Mouse (Mus musculus) liver, postnatal 0 days (tissue): ENCODE data around the gene Smyd2. TPM values are rescaled to one million over a fixed set of nuclear protein-coding genes. Genes with fewer than 3 reads are reported as not detected.

Experiments used
- ATAC-seq: fragments of 200-750 bp; cut with Nextera tagmentation; 2 replicates; pipeline ENCODE4 v1.8.0; 2017; ENCODE audit warnings: mild to moderate bottlenecking, moderate library complexity
- DNase-seq: peaks from one replicate; pipeline ENCODE4 v3.0.0-alpha.2; 2016
- H3K27ac ChIP-seq: fragments of 300-500 bp; sonication (generic); 2 replicates; pipeline ENCODE4 v1.5.1; 2014; ENCODE audit warnings: antibody characterized with exemption, moderate library complexity, mild to moderate bottlenecking, low read depth
- H3K27me3 ChIP-seq: fragments of 300-500 bp; sonication (generic); 2 replicates; pipeline ENCODE4 v1.6.1; 2014; ENCODE audit warnings: low read length, control low read depth, mixed read lengths; ENCODE audit not compliant: insufficient read depth
- H3K36me3 ChIP-seq: fragments of 300-500 bp; sonication (generic); replicated peaks from 2 replicates; pipeline ENCODE4 v1.6.1; 2014; ENCODE audit warnings: mild to moderate bottlenecking, control low read depth, low read length, moderate library complexity, mixed read lengths; ENCODE audit not compliant: insufficient read depth
- H3K4me1 ChIP-seq: fragments of 300-500 bp; sonication (generic); 2 replicates; pipeline ENCODE4 v1.6.1; 2014; ENCODE audit warnings: antibody characterized with exemption, mild to moderate bottlenecking, control low read depth; ENCODE audit not compliant: insufficient read depth
- H3K4me2 ChIP-seq: fragments of 300-500 bp; sonication (generic); 2 replicates; pipeline ENCODE4 v1.6.1; 2014; ENCODE audit warnings: low read depth, mild to moderate bottlenecking, low read length, moderate library complexity, mixed read lengths
- H3K4me3 ChIP-seq: fragments of 300-500 bp; sonication (generic); 2 replicates; pipeline ENCODE4 v1.5.1; 2014; ENCODE audit warnings: low read depth, low read length
- H3K9ac ChIP-seq: fragments of 300-500 bp; sonication (generic); replicated peaks from 2 replicates; pipeline ENCODE4 v1.6.1; 2014; ENCODE audit warnings: mild to moderate bottlenecking, moderate library complexity
- H3K9me3 ChIP-seq: fragments of 300-500 bp; sonication (generic); 2 replicates; pipeline ENCODE4 v1.6.1; 2016; ENCODE audit warnings: mild to moderate bottlenecking, control low read depth, low read length, mixed read lengths
- CTCF ChIP-seq: sonication (generic); IDR thresholded peaks from 2 replicates; pipeline ENCODE4 v1.5.1; 2016; ENCODE audit warnings: antibody characterized with exemption, low read depth
- EP300 ChIP-seq: IDR thresholded peaks from 2 replicates; pipeline ENCODE4 v1.6.1; 2016; ENCODE audit warnings: antibody characterized with exemption, low read depth, mild to moderate bottlenecking
- WGBS: fragments of 180-500 bp; shearing (Covaris S2); extraction: QIAGEN DNeasy Blood & Tissue Kit; methylation state at CpG from one replicate; pipeline ENCODE4 v1.1.7; 2014; ENCODE audit not compliant: insufficient replicate concordance; 5-methylcytosine and 5-hydroxymethylcytosine counted together
- polyA plus RNA-seq: library from polyadenylated mRNA; unstranded; fragments of >200 nt; fragmentation: Nextera tagmentation; extraction: Ambion mirVana; gene quantifications from 2 replicates; pipeline ENCODE4 v1.2.1, GENCODE M21; 2015

The Smyd2 gene
- 21.4 and 23.3 TPM in 2 replicates for polyA plus RNA-seq

DNA sequence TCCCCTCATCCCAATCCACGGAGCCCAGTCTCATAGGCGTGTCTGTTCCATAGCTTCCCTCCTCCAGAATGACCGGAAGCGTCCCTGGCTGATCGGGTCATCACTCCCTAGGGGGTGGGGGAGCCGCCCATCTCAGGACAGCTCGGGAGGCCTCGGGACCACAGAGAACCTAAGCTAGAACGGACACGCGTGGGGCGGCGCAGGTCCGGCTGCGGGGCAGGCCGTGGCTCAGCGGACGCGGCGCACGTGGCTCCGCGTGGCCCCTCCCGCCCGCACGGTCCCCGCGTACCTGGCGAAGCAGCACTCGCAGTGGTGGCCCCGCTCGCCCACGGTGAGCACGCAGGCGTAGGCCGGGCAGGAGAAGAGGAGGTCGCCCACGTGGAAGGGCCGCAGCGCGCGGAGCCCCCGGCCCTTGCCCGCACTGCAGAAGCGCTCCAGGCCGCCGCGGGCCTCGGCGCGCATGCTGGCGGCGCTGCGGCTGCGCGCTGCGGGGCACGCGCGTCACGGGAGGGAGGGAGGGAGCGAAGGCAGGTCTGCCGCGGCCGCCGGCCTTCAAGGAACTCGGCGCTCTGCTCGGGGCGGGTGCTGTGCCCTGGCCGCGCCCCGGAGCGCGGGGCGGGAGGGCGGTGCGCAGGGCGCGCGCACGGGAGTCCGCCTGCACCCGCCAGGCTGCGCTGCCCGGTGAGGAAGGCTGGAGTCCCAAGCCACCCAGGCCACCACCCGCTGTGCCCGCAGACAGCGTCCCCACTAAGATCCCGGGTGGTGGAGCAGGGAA lies at the start of gene Smyd2:
TSS of gene Smyd2 (minus strand) at position 546 of the 775 bp plus-strand sequence.
- H3K27me3 ChIP-seq: no peaks in the 10 kb centered on the region
- DNase-seq (peak; percentile 80), ATAC-seq (peak; percentile 92)
- H3K4me3 ChIP-seq: peak within 1 kb of the TSS; percentile 67
- peaks cover 13% of the 10 kb centered on the region for H3K4me1 ChIP-seq
- peak within 1 kb of the TSS; percentile 97 for H3K4me2 ChIP-seq
- no peaks in the 10 kb centered on the region for H3K36me3 ChIP-seq
- peak within 1 kb of the TSS; percentile 73 for H3K9ac ChIP-seq
- WGBS: under 1% methylated on average over 54 of the region's 90 CpGs
- H3K9me3 ChIP-seq: no peaks in the 10 kb centered on the region
- TF ChIP-seq EP300 (no peak), CTCF (0 out of 2 replicates have a peak, but pooled peaks have one; percentile 3)
- H3K27ac ChIP-seq: no peak within 1 kb of the TSS

DNA sequence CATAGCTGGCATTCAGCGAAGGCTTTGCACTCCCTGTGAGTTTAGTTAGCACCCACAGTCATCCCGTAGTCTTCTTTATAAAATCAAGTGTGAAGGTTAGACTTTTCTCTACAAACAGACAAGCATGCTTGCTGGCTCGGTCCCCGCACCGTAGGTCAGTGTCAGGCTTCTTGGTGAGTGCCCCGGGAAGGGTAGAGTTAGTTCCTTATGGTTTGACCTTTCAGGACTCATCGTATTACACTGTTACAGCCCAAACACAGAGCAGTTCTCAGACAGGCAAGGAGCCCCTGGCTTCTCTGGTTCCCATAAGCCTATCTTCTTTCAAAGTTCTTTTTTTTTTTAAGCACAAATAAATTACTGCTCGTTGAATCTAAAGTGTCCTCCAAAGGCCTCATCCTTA lies 48.2 kb upstream of the Smyd2 start:
- no peak for DNase-seq
- Histone ChIP-seq H3K27ac (no peak overlapping the region), H3K36me3 (no peaks in the 10 kb centered on the region), H3K9me3 (no peaks in the 10 kb centered on the region), H3K4me1 (no peaks in the 10 kb centered on the region), H3K27me3 (no peaks in the 10 kb centered on the region), H3K4me2 (no peak overlapping the region), H3K4me3 (no peak overlapping the region), H3K9ac (no peak overlapping the region)
- no peak for ATAC-seq
- TF ChIP-seq EP300 (no peak), CTCF (no peak)
- 77% methylated on average over 8 of the region's 8 CpGs for WGBS

DNA sequence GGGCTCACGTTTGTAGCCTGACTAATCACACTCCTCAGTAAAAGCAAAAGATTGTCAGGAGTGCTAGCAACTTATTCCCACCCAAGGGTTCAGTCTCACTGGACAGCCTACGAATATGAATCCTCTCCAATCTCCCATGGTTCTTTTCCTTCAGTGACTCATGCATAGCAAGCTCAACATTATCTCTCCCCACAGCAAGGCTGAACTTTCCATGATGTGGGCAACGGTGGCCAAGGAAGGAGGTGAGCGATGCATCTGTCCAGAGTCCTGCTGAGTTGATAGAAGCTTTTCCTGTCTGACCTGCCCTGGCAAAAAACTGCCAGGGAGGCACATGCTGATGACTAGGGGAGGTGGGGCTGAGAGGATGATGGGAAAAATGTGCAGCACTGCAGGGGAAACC lies 45.9 kb upstream of the Smyd2 start:
- ATAC-seq (peak; percentile 33; the same call in 1 of the 2 replicates), DNase-seq (no peak)
- WGBS: 69% methylated on average over 4 of the region's 4 CpGs
- Histone ChIP-seq H3K9ac (no peak overlapping the region), H3K9me3 (no peaks in the 10 kb centered on the region), H3K4me1 (no peaks in the 10 kb centered on the region), H3K27ac (no peak overlapping the region), H3K36me3 (no peaks in the 10 kb centered on the region), H3K4me2 (no peak overlapping the region), H3K4me3 (no peak overlapping the region), H3K27me3 (no peaks in the 10 kb centered on the region)
- TF ChIP-seq CTCF: no peak
- no peak for TF ChIP-seq EP300

DNA sequence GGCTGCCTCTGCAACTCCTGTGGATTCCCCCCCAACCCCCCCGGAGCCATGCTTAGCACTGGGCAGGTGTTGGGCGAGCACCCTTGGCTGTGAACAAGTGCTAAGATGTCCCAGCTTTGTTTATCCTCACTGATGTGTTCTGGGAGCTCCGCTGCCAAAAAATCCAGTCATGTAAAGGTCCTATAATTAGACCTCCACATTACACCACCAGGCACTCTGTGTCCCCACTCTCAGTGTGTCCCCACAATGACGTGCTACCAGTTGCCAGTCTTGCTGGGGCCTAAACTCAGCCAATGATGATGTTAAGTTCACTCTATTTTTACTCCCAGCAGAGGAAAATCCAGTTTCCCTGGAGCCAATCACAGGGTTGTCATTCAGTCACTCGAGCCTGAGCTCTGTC lies 38.3 kb upstream of the Smyd2 start:
- no peak overlapping the region for H3K4me2 ChIP-seq
- no peaks in the 10 kb centered on the region for H3K9me3 ChIP-seq
- TF ChIP-seq CTCF (no peak), EP300 (no peak)
- DNase-seq: no peak
- H3K27ac ChIP-seq: no peak overlapping the region
- H3K36me3 ChIP-seq: no peaks in the 10 kb centered on the region
- H3K4me3 ChIP-seq: no peak overlapping the region
- H3K9ac ChIP-seq: no peak overlapping the region
- no peaks in the 10 kb centered on the region for H3K27me3 ChIP-seq
- no peak for ATAC-seq
- H3K4me1 ChIP-seq: no peaks in the 10 kb centered on the region
- WGBS: 60% methylated on average over 5 of the region's 5 CpGs

- Histone ChIP-seq H3K4me1 (no peaks in the 10 kb centered on the region), H3K9ac (no peak overlapping the region), H3K27me3 (no peaks in the 10 kb centered on the region), H3K9me3 (no peaks in the 10 kb centered on the region), H3K4me3 (no peak overlapping the region), H3K4me2 (no peak overlapping the region), H3K27ac (no peak overlapping the region), H3K36me3 (no peaks in the 10 kb centered on the region)
- ATAC-seq (no peak), DNase-seq (no peak)
- no peak for TF ChIP-seq CTCF
- no peak for TF ChIP-seq EP300
- 66% methylated on average over 8 of the region's 8 CpGs for WGBS
Measured at GRCm38 (mm10) chr1:189959802-189960201, 37.6 kb upstream of the Smyd2 start.

DNA sequence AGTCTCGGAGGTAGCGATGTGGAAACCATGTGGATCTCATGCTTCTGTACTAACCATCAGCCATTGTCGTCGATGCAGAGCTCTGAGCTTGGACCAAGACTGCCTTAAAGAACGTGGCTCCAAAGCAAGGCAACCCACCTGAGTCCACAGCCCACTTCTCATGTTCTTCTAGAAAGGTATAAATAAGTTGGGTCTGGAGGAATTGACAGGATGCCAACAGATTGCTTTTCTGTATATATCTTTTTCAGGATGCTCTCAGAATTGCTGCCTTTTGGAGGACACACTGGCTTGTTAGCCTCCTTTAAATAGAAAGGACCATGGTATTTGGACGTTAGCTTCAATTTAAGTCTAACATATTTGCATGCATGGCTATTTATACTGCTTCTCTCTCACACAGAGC lies 29.7 kb upstream of the Smyd2 start:
- Histone ChIP-seq H3K4me3 (no peak overlapping the region), H3K9ac (no peak overlapping the region), H3K27me3 (no peaks in the 10 kb centered on the region), H3K27ac (no peak overlapping the region), H3K4me2 (no peak overlapping the region), H3K4me1 (no peaks in the 10 kb centered on the region), H3K9me3 (no peaks in the 10 kb centered on the region), H3K36me3 (no peaks in the 10 kb centered on the region)
- ATAC-seq: no peak
- WGBS: 70% methylated on average over 6 of the region's 6 CpGs
- no peak for DNase-seq
- TF ChIP-seq EP300: no peak
- TF ChIP-seq CTCF: no peak

DNA sequence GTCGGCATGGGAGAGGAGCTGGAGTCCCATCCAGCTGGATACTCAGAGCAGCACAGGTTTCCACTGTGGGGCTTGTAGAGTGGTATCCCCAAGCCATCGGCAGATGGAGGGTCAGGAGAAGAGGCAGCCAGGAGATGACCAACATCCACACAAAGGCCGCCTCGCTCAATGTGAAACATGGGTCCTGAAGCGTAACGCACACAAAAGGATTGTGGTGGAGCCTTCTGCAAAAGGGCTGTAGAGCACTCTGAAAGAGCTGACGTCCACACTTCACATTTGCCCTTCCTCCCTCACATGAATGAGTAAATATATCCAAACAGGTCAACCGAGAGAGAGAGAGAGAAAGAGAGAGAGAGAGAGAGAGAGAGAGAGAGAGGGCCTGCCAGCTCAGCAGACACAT lies 25.2 kb upstream of the Smyd2 start:
- no peaks in the 10 kb centered on the region for H3K27me3 ChIP-seq
- no peak overlapping the region for H3K27ac ChIP-seq
- no peak overlapping the region for H3K4me3 ChIP-seq
- H3K4me2 ChIP-seq: no peak overlapping the region
- no peak overlapping the region for H3K9ac ChIP-seq
- 73% methylated on average over 8 of the region's 8 CpGs for WGBS
- H3K36me3 ChIP-seq: no peaks in the 10 kb centered on the region
- H3K9me3 ChIP-seq: no peaks in the 10 kb centered on the region
- no peak for DNase-seq
- no peak for ATAC-seq
- no peak for TF ChIP-seq EP300
- no peak for TF ChIP-seq CTCF
- no peaks in the 10 kb centered on the region for H3K4me1 ChIP-seq
